Comparison of ENCODE assay signal across 8 mouse cellular contexts in genomic region chr3:84355930-84356689, GRCm38 (mm10). TPM values are rescaled to one million over a fixed set of nuclear protein-coding genes. Genes with fewer than 3 reads are reported as not detected.
A peak's percentile ranks its signal among the peaks of the same experiment; 100 is the strongest.
DNase-seq lines count a peak whose midpoint lies in the region; ATAC-seq lines count a peak whose summit lies in the region.

No protein-coding gene starts in this region.

- DNase-seq in left cerebral cortex, adult 11 months (ENCODE audit: low spot score) = peak; percentile 37
- no peak for DNase-seq in left cerebral cortex, postnatal 36 days (ENCODE audit: low spot score in 2 of 2)
- DNase-seq in ZHBTc4 (ENCODE audit: low read depth, low spot score) = peak; percentile 71
- DNase-seq in left cerebral cortex, postnatal 14 days (ENCODE audit: low spot score in 2 of 2) = peak; percentile 47 to 69
- no peak for DNase-seq in cerebellum, postnatal 25 days

- intact Hi-C loops in left cerebral cortex, postnatal 36 days (cut with DNase I) = loop anchor here (10.0 kb wide), 1 partner anchor 69 kb away; no protein-coding TSS in a partner anchor
- intact Hi-C loops in left cerebral cortex, postnatal 14 days (cut with DNase I) = loop anchor here (10.0 kb wide), 2 partner anchors 129 to 189 kb away; partner anchors contain the start of gene Fhdc1

- ATAC-seq in erythroid progenitor cell, adult 5-6 weeks (replicated peaks; ENCODE audit: low FRiP score, poor library complexity, severe bottlenecking) = peak; percentile 84
- ATAC-seq in hematopoietic stem cell, adult 5-6 weeks (replicated peaks in 1 of 2; ENCODE audit: insufficient read depth in 1 of 2, low FRiP score in 2 of 2, low TSS enrichment in 1 of 2, low read depth in 1 of 2, poor library complexity in 2 of 2, severe bottlenecking in 2 of 2) = peak; percentile 76 to 92
- 0 out of 2 replicates have a peak, but pooled peaks have one; percentile 44 for ATAC-seq in monocyte, adult 5-6 weeks (replicated peaks; ENCODE audit: insufficient number of reproducible peaks, low FRiP score, low TSS enrichment, poor library complexity, severe bottlenecking)

RNA-seq across cellular contexts. Expression of gene Trim2, which starts 49.4 kb away (rescaled TPM):
- total RNA-seq in left cerebral cortex, postnatal 36 days (2021) = 100 to 1,000 TPM; 246 to 252 TPM
- 4.3 and 10.9 TPM in 2 replicates for total RNA-seq in erythroid progenitor cell, adult 5-6 weeks (2015; ENCODE audit: low replicate concordance)
- 8.9 and 11.4 TPM in 2 replicates for total RNA-seq in erythroid progenitor cell, adult 5-6 weeks (2017; ENCODE audit: low replicate concordance)
- total RNA-seq in hematopoietic stem cell, adult 5-6 weeks (2017) = 1.4 and 3.9 TPM in 2 replicates
- 100 to 1,000 TPM; 190 to 200 TPM for total RNA-seq in left cerebral cortex, postnatal 14 days (2021)
- 0.39 TPM in 1 of 3 replicates, not detected in the others for total RNA-seq in monocyte, adult 5-6 weeks (2017)

Comparison
In these comparisons a context has a peak if more than half of its experiments do, and no peak if none do; other contexts are left out.
1. DNase-seq: peak in left cerebral cortex, adult 11 months (single experiment), ZHBTc4 (single experiment) and left cerebral cortex, postnatal 14 days (2 of 2); none in left cerebral cortex, postnatal 36 days (0 of 2) and cerebellum, postnatal 25 days (0 of 2).
2. RNA of gene Trim2, which starts 49.4 kb away (total RNA-seq): 246 to 252 TPM in left cerebral cortex, postnatal 36 days and 190 to 200 TPM in left cerebral cortex, postnatal 14 days; 4.3 to 11.4 TPM in erythroid progenitor cell, adult 5-6 weeks, 1.4 to 3.9 TPM in hematopoietic stem cell, adult 5-6 weeks and 0.39 TPM in monocyte, adult 5-6 weeks; every median in the first group is over 10 times any median in the second.
3. Peak in every context shown above with its lines, with median percentiles within 50 percentile points of each other: ATAC-seq.